Mouse (Mus musculus) G1E-ER4 (cell line): ENCODE data around the gene Tmem216. TPM values are rescaled to one million over a fixed set of nuclear protein-coding genes. Genes with fewer than 3 reads are reported as not detected.

Experiments
- GATA1 ChIP-seq: IDR thresholded peaks from one replicate; pipeline ENCODE4 v1.8.0; 2012; ENCODE audit warnings: low read length, inconsistent platforms
- polyA plus RNA-seq: library from polyadenylated mRNA; stranded (reverse); fragments of >175 nt; gene quantifications from 2 replicates; pipeline ENCODE4 v1.2.3, GENCODE M21; 2012

The Tmem216 gene
- polyA plus RNA-seq: 0.81 and 1.8 TPM in 2 replicates

DNA sequence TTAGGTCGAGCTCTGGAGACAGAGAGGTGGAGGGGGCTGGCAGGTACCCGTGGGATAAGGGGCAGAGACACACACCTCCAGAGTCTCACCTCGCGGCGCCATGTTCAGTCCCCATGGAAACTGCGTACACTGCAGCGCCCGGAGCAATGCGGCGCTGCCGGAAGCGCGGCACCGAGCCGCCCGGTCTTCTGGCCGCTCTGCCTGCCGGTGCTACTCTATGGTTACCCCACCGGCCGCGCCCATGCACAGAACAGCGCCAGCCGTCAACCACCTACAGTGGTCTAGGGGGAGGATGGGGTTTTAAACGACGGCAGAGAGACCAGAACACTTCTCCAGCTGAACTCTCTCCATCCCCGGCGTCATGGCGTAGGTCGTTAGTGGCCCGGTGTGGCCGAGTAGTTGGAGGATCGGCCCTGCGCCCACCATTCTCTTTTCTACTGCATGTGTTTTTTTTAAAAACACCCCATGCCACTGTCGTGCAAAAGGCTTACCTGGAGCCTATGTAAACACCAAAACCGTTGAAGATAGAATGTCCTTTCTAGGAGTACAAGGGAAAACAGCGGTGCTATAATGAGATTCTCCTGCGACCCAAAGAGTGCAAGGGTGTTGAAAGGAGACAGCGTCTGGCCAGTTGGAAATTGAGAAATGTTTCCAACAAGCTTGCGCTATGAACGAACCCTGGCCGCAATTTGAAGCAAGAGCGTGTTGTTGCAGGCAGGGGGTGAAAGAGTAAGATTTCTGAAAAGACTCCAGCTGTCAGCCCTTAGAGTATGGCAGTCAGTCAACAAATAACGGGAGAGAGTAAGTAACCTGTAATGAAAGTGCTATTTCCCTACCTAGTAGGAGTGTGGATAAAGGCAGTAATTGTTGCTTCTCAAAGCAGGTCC lies at the start of gene Tmem216:
TSS of gene Tmem216 (minus strand) at position 615 of the 887 bp plus-strand sequence.
- no peak for TF ChIP-seq GATA1

DNA sequence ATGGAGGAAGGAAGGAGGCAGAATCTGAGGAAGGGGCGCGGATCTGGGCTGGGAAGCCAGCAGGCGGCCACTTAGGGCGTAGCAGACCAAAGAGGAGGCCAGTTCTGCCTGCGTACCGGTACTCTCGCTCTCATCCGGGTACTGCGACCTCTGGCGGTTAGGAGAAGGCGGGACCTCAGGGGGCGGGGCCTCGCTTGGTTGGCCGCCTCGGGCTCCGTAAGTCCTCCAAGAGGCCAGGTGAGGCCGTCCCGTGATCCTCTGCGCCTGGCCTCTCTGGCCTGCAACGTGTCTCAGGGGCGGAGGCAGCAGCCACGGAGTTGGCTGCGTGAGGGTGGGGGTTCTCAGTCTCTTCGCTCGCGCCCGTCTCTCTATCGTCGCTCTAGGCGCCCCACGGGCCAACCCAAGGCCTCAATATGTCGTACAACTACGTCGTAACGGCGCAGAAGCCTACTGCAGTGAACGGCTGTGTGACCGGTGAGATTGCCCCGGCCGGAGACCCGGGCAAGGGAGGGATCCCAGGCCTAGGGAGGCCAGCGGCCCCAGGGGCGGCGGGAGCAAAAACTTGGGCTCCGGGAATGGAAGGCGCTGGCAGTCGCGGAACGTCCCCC lies 49.4 kb upstream of the Tmem216 start, which contains the start of the genes Ddb1 and Tkfc:
TSS of gene Ddb1 (plus strand) at position 35 of the 608 bp plus-strand sequence.
TSS of gene Tkfc (minus strand) at position 362 of the 608 bp plus-strand sequence.
- TF ChIP-seq GATA1: no peak

- no peak for TF ChIP-seq GATA1
Measured at GRCm38 (mm10) chr19:10604534-10604933, 48.5 kb upstream of the Tmem216 start.

DNA sequence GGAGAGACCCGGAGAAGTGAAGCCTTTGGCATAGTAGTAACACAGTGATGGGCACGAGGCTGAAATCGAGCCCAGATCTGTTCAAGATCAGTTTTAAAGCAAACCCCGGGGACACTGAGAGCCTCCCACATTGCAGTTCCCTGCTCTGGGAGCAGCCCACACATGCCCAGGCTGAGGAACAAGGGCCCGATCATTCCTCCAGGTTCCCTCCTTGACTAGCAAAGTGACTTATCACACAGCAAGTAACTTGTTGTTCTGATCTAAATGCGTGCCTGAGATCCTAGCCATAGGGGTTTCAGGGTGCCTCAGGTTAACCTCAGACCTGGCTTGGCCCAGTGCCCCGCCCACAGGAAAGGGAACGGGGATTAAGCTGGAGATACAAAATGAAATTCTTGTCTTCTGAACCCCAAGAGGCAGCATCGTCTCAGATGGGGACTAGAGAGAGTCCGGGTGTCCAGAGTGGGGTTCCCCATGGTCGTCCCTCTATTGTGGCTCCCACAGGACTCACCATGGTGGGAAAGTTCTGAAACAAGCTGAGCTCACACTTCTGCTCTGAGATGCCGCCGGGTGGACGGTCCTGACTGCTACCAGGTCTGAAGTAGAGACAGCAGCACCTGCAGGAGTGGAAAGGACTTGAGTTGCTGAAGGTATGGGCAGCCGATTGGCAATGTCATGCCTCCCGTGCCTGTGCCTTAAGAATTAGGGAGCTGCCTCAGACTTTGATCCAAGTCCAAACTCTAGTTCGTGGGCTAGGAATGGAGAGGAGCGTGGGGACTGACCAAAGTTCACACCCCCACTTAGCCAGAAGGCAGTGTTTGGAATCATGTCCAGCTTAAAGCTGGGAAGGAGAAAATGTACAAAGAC lies 47.9 kb upstream of the Tmem216 start:
- no peak for TF ChIP-seq GATA1

DNA sequence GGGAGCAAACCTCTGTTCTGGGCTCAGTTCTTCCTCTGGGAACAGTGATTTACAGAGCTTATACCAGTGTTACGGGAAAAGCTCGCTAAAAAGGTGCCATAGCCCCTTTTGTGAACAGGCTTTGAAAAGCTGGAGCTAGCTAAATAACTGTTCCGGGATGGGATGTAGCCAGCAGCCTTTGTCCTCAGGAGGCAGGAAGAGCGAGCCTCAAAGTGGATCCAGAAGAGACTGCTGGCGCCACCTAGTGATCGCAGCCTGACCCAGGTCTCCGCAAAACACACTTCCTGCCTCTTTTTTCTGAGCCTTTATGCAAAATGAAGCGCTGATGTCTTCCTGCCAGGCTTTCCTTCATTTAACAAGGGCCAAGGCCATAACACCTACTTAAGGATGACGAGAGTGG lies 46.7 kb upstream of the Tmem216 start:
- no peak for TF ChIP-seq GATA1

DNA sequence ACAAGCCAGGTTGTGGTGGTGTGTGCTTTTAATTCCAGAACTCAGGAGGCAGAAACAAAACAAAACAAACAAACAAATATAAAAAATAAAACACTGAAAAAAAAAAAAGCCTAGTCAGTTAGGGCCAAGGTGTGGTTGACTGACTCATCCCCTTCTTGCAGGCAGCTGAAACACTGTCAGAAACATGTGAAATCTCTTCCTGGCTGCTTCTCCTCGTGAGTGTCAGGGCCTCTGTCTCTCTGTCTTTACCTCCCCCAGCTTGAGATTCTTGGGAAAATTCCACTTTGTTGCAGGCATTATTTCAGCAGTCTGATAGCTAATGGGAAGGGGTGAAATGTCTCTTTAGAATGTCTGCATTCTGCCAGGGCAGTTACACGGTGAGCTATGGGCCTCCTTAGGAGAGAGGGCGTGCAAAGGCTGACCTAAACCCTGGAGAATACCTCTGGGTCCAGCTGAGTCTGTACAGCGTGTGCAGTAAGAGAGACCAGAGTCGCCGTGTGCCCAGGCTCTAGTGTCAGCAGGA lies 46.3 kb upstream of the Tmem216 start:
- TF ChIP-seq GATA1: no peak

DNA sequence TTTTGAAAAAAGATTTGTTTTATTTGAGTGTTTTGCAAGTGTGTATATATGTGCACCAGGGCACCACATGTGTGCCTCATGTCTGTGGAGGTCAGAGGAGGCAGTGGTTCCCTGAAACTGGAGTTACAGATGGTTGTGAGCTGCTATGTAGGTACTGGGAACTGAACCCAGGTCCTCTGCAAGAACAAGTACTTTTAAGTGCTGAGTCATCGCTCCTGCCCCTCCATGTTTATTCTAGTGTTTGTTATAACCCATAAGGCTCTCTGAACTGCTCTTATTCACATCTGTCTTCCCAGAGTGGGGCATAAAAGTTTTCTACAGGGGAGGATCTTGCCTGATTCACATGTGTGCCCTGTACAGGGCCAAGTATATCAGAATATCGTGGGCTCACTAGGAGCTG lies 43.6 kb upstream of the Tmem216 start:
- no peak for TF ChIP-seq GATA1

GRCm38 (mm10) chr19:10598188-10598587 lies 42.1 kb upstream of the Tmem216 start:
- no peak for TF ChIP-seq GATA1

DNA sequence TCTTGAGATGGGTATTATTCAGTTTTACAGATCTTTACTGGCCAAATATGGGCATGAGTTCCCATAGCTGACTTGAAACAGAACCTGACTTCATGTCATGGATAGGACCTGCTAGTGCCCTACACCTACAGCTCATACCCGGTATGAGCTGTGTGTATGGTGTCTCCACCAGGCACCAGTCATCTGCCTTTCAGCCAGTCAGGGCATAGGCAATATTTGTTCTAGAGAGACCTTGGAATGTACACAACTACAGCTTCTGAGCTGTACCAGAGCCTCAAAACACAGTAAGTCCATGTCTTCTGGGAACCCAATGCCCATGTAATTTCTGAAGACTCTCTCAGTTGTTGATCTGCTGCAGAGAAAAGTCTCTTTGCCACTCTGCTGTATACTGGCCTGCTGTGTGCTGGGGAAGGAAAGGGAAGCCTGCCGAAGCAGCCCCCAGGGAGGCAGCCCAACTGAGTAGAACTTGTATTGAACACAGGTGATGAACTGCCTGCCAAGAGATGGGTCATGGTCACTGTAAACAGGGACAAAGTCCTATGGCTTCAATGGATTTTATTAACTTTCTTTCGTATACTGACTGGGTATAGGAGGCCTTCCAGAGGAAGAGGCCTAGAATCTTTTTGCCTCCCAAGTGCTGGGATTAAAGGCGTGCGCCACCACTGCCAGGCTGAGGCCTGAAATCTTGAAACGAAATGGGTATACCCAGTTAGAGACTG lies 35.8 kb upstream of the Tmem216 start:
- TF ChIP-seq GATA1: no peak

DNA sequence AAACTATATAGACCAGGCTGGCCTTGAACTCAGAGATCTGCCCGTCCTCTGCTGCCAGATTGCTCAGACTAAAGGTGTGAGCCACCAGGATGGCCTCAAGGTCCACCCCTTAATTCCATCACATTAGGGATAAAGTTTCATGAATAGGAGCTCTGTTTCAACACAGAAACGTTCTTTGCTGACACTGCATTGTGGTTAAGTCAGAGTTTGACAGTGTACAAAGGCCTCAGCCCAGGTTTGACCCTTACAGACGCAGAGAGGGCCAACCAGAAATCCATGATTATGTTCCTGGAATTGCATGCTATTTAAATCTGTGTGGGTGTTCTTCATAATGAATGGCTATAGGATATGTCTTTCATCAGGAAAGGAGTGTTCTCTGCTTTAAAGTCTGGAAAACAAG lies 34.3 kb upstream of the Tmem216 start:
- no peak for TF ChIP-seq GATA1

DNA sequence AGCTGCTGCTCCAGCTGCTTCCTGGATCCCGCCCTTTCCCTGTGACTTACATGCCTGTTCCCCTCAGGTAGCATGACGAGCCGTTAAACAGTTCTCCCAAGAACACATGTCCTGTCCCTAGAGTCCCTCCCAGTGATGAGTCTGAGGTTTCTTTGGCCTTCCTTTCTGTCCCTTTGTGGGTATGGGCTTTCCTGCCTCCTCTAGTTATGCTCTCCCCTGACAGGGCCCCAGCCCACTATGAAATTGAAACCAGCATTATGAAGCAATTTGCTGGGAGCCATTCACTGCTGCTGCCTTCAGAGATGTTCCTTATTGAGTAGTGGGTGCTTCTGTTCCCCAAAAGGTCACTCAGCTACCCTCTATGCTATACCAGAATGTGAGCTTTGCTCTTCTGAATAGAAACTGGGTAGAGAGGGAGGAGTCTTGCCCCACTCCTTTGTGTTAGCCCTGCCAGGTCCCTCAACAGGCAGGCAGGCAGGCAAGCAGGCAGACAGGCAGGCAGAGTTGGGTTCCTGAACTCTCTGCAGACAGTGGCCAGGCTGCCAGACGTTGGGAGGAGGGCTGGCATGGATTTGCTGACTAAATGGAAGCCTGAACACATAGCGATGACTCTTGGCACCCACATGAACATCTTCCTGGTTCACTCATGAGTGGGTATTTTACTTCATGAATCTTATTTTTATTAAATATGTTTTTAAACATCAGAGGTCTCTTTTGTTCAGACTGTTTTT lies 33.3 kb upstream of the Tmem216 start:
- TF ChIP-seq GATA1: no peak

DNA sequence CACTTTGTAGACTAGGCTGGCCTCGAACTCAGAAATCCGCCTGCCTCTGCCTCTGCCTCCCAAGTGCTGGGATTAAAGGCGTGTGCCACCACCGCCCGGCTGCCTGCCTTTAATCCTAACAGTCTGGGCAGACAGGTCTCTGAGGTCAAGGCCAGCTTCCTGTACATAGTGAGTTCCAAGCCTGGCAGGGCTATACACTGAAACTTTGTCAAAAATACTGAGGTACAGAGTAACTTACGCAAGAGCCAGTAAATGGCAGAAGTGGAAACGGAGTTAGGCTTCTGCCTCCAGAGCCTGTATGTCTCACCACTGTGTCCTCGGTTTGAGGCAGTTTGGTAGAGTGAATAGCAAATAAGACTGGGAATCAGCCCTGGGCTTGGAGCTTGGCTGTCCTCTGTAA lies 31.2 kb upstream of the Tmem216 start:
- no peak for TF ChIP-seq GATA1

- TF ChIP-seq GATA1: no peak
Measured at GRCm38 (mm10) chr19:10585112-10585511, 29.1 kb upstream of the Tmem216 start.

- TF ChIP-seq GATA1: no peak
Measured at GRCm38 (mm10) chr19:10583550-10584146, 27.6 kb upstream of the Tmem216 start.
